Mouse (Mus musculus): ENCODE measurements around the gene Osm. TPM values are rescaled to one million over a fixed set of nuclear protein-coding genes. Genes with fewer than 3 reads are reported as not detected.

Osm gene
- polyA plus RNA-seq, 1 experiment from 2014 or later: not detected

GRCm38 (mm10) chr11:4215061-4215460 is 21.2 kb upstream of the Osm start:
- no peak overlapping the region for H3K4me2 ChIP-seq
- WGBS: 64% methylated on average over 10 of the region's 10 CpGs
- no peak overlapping the region for H3K4me3 ChIP-seq
- peaks cover 32% of the 10 kb centered on the region for H3K4me1 ChIP-seq
- no peak overlapping the region for H3K27ac ChIP-seq (replicated peaks)
- no peaks in the 10 kb centered on the region for H3K9me3 ChIP-seq
- H3K36me3 ChIP-seq: peaks cover 51% of the 10 kb centered on the region
- no peak overlapping the region for H3K9ac ChIP-seq
- ATAC-seq (ENCODE audit: extremely low read depth, insufficient number of reproducible peaks, low FRiP score, low TSS enrichment): no peak
- peaks cover 22% of the 10 kb centered on the region for H3K27me3 ChIP-seq (replicated peaks)

- Histone ChIP-seq H3K9me3 (no peaks in the 10 kb centered on the region), H3K9ac (peak overlapping the region; percentile 41; the same call in 1 of the 2 replicates), H3K4me1 (peaks cover 32% of the 10 kb centered on the region), H3K4me2 (no peak overlapping the region), H3K27me3 (replicated peaks) (peaks cover 26% of the 10 kb centered on the region), H3K27ac (replicated peaks) (peak overlapping the region; percentile 72), H3K36me3 (peaks cover 41% of the 10 kb centered on the region), H3K4me3 (no peak overlapping the region)
- WGBS: 72% methylated on average over 9 of the region's 9 CpGs
- no peak for ATAC-seq (ENCODE audit: extremely low read depth, insufficient number of reproducible peaks, low FRiP score, low TSS enrichment)
Measured at GRCm38 (mm10) chr11:4216248-4217000, 19.8 kb upstream of the Osm start.

- peak within 1 kb of the TSS; percentile 72 for H3K27ac ChIP-seq (replicated peaks)
Measured at GRCm38 (mm10) chr11:4217914-4218629, 18.1 kb upstream of the Osm start, which contains the start of gene Castor1. Gene Castor1 (plus strand): TSS chr11:4218225.

GRCm38 (mm10) chr11:4218637-4219036 is 17.6 kb upstream of the Osm start:
- Histone ChIP-seq H3K27ac (replicated peaks) (peak overlapping the region; percentile 15; the same call in 1 of the 2 replicates), H3K27me3 (replicated peaks) (peaks cover 35% of the 10 kb centered on the region), H3K9ac (peak overlapping the region; percentile 83), H3K9me3 (no peaks in the 10 kb centered on the region), H3K4me2 (peak overlapping the region; percentile 92), H3K4me3 (peak overlapping the region; percentile 60), H3K36me3 (peaks cover 21% of the 10 kb centered on the region), H3K4me1 (peaks cover 35% of the 10 kb centered on the region)
- 8% methylated on average over 6 of the region's 6 CpGs for WGBS
- ATAC-seq (ENCODE audit: extremely low read depth, insufficient number of reproducible peaks, low FRiP score, low TSS enrichment): no peak

More at GRCm38 (mm10) chr11:4217914-4218629, 18.1 kb upstream of the Osm start, which contains the start of gene Castor1:
- H3K27me3 ChIP-seq (replicated peaks): peaks cover 35% of the 10 kb centered on the region
- H3K4me3 ChIP-seq: peak within 1 kb of the TSS; percentile 60
- ATAC-seq (ENCODE audit: extremely low read depth, insufficient number of reproducible peaks, low FRiP score, low TSS enrichment): peak; percentile 94
- no peaks in the 10 kb centered on the region for H3K9me3 ChIP-seq
- H3K36me3 ChIP-seq: peaks cover 26% of the 10 kb centered on the region
- peaks cover 32% of the 10 kb centered on the region for H3K4me1 ChIP-seq
- H3K9ac ChIP-seq: peak within 1 kb of the TSS; percentile 83
- WGBS: 2% methylated on average over 55 of the region's 56 CpGs
- peak within 1 kb of the TSS; percentile 92 for H3K4me2 ChIP-seq

- no peak for ATAC-seq (ENCODE audit: extremely low read depth, insufficient number of reproducible peaks, low FRiP score, low TSS enrichment)
- Histone ChIP-seq H3K4me3 (peak overlapping the region; percentile 60; the same call in 1 of the 2 replicates), H3K27me3 (replicated peaks) (peaks cover 35% of the 10 kb centered on the region), H3K9ac (peak overlapping the region; percentile 83; the same call in 1 of the 2 replicates), H3K4me2 (peak overlapping the region; percentile 92), H3K9me3 (no peaks in the 10 kb centered on the region), H3K27ac (replicated peaks) (0 out of 2 replicates have a peak overlapping the region, but pooled peaks have one; percentile 15), H3K4me1 (peaks cover 37% of the 10 kb centered on the region), H3K36me3 (peaks cover 14% of the 10 kb centered on the region)
- 16% methylated on average over 2 of the region's 2 CpGs for WGBS
Measured at GRCm38 (mm10) chr11:4219317-4219751, 16.9 kb upstream of the Osm start.

GRCm38 (mm10) chr11:4219908-4220307 is 16.3 kb upstream of the Osm start:
- no peak overlapping the region for H3K4me3 ChIP-seq
- peaks cover 8% of the 10 kb centered on the region for H3K36me3 ChIP-seq
- no peaks in the 10 kb centered on the region for H3K9me3 ChIP-seq
- no peak overlapping the region for H3K9ac ChIP-seq
- H3K4me2 ChIP-seq: no peak overlapping the region
- no peak overlapping the region for H3K27ac ChIP-seq (replicated peaks)
- 54% methylated on average over 9 of the region's 9 CpGs for WGBS
- no peak for ATAC-seq (ENCODE audit: extremely low read depth, insufficient number of reproducible peaks, low FRiP score, low TSS enrichment)
- peaks cover 35% of the 10 kb centered on the region for H3K27me3 ChIP-seq (replicated peaks)
- H3K4me1 ChIP-seq: peaks cover 37% of the 10 kb centered on the region

- ATAC-seq (ENCODE audit: extremely low read depth, insufficient number of reproducible peaks, low FRiP score, low TSS enrichment): no peak
Measured at GRCm38 (mm10) chr11:4220443-4221400, 15.5 kb upstream of the Osm start.

GRCm38 (mm10) chr11:4222046-4222950 is 13.9 kb upstream of the Osm start:
- Histone ChIP-seq H3K4me3 (no peak overlapping the region), H3K27ac (replicated peaks) (no peak overlapping the region), H3K36me3 (no peaks in the 10 kb centered on the region), H3K4me1 (peaks cover 23% of the 10 kb centered on the region), H3K4me2 (no peak overlapping the region), H3K27me3 (replicated peaks) (peaks cover 35% of the 10 kb centered on the region), H3K9me3 (no peaks in the 10 kb centered on the region), H3K9ac (no peak overlapping the region)
- WGBS: 69% methylated on average over 17 of the region's 17 CpGs
- ATAC-seq (ENCODE audit: extremely low read depth, insufficient number of reproducible peaks, low FRiP score, low TSS enrichment): no peak

More at GRCm38 (mm10) chr11:4220443-4221400, 15.5 kb upstream of the Osm start:
- H3K9me3 ChIP-seq: no peaks in the 10 kb centered on the region
- no peak overlapping the region for H3K27ac ChIP-seq (replicated peaks)
- H3K4me2 ChIP-seq: no peak overlapping the region
- peaks cover 34% of the 10 kb centered on the region for H3K4me1 ChIP-seq
- no peak overlapping the region for H3K4me3 ChIP-seq
- no peaks in the 10 kb centered on the region for H3K36me3 ChIP-seq
- WGBS: 45% methylated on average over 28 of the region's 28 CpGs
- H3K9ac ChIP-seq: no peak overlapping the region
- H3K27me3 ChIP-seq (replicated peaks): peaks cover 38% of the 10 kb centered on the region

- peak overlapping the region; percentile 28 for H3K4me3 ChIP-seq
- ATAC-seq (ENCODE audit: extremely low read depth, insufficient number of reproducible peaks, low FRiP score, low TSS enrichment): peak; percentile 66; the same call in 1 of the 2 replicates
- WGBS: 33% methylated on average over 5 of the region's 7 CpGs
Measured at GRCm38 (mm10) chr11:4223393-4224188, 12.6 kb upstream of the Osm start.

More at GRCm38 (mm10) chr11:4223393-4224188, 12.6 kb upstream of the Osm start:
- Histone ChIP-seq H3K27ac (replicated peaks) (no peak overlapping the region; the same call in 1 of the 2 replicates), H3K9me3 (no peaks in the 10 kb centered on the region), H3K27me3 (replicated peaks) (peaks cover 25% of the 10 kb centered on the region), H3K9ac (peak overlapping the region; percentile 19; the same call in 1 of the 2 replicates), H3K4me2 (peak overlapping the region; percentile 42), H3K36me3 (no peaks in the 10 kb centered on the region), H3K4me1 (peaks cover 17% of the 10 kb centered on the region)

Measured in heart, embryonic 13.5 days (tissue).